8 mouse cellular contexts compared by ENCODE assay signal in the genomic region with DNA sequence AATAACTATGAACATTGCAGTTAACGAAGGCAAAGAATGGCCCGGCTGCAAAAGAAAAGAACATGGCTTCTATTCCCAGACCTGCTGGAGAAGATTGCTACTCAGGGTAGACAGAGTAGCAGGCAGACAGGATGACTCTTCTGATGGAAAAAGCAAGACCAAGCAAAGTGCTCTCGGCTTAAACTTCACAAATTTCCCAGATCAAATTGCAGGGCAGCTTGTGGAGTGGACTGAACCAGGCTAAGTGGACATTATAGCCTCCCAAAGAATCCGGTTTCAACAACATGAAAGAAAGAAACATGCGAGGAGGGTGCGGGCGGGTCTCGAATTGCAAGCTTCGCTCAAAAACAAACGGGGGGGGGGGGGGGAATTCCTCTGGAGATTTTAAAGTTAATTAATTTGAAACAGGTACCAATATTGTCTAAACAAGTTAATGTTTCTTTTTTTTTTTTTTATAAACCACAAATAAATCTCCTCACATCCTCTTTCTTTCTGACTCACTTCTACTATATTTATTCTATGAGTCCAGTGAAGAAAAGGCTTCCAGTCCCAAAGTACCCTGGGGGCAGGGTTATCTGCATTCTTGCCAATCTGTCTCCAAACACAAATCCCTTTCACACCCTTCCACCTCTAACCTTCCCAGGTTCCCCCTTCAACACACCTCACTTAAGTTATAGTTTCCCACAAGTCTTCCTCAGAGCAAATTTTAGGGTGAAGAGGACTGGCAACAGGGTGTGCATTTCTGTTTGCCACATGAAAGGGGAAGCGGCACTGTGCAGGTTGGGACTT. TPM values are rescaled to one million over a fixed set of nuclear protein-coding genes. Genes with fewer than 3 reads are reported as not detected.
DNase-seq lines count a peak whose midpoint lies in the region; ATAC-seq lines count a peak whose summit lies in the region.

No protein-coding gene starts in this region.

- ATAC-seq in heart, embryonic 11.5 days (replicated peaks; ENCODE audit: insufficient number of reproducible peaks, low FRiP score, low TSS enrichment), result no peak
- no peak for ATAC-seq in forebrain, embryonic 13.5 days
- no peak for ATAC-seq in liver, embryonic 16.5 days (ENCODE audit: low read depth)

- DNase-seq in heart, adult 8-10 months (ENCODE audit: low spot score), result no peak
- DNase-seq in B cell, adult 2 months, result peak; percentile 58 to 59
- DNase-seq in adrenal gland, postnatal 36 days, result no peak
- DNase-seq in thymus, postnatal 10 days (ENCODE audit: low spot score in 2 of 2), result no peak
- DNase-seq in layer of hippocampus, adult 9-11 months, result no peak

- H3K9me3 ChIP-seq in heart, embryonic 11.5 days (replicated peaks; ENCODE audit: control insufficient read depth, low read length), result no peaks in the 10 kb centered on the region
- H3K9me3 ChIP-seq in forebrain, embryonic 13.5 days (replicated peaks), result no peaks in the 10 kb centered on the region
- no peaks in the 10 kb centered on the region for H3K9me3 ChIP-seq in liver, embryonic 16.5 days (replicated peaks; ENCODE audit: control insufficient read depth, low read length)

- H3K4me3 ChIP-seq in heart, embryonic 11.5 days (ENCODE audit: low read depth, low read length), result peak overlapping the region; percentile 89
- peak overlapping the region; percentile 83 for H3K4me3 ChIP-seq in forebrain, embryonic 13.5 days
- no peak overlapping the region for H3K4me3 ChIP-seq in liver, embryonic 16.5 days (ENCODE audit: low read depth, low read length)

- H3K9ac ChIP-seq in heart, embryonic 11.5 days (ENCODE audit: low read depth, low read length), result peak overlapping the region; percentile 64; the same call in 1 of the 2 replicates
- peak overlapping the region; percentile 46 for H3K9ac ChIP-seq in forebrain, embryonic 13.5 days
- no peak overlapping the region for H3K9ac ChIP-seq in liver, embryonic 16.5 days (ENCODE audit: low read depth, low read length)

- H3K27ac ChIP-seq in heart, embryonic 11.5 days (ENCODE audit: low read depth, low read length), result no peak overlapping the region
- H3K27ac ChIP-seq in forebrain, embryonic 13.5 days, result no peak overlapping the region
- H3K27ac ChIP-seq in liver, embryonic 16.5 days (ENCODE audit: low read length), result no peak overlapping the region

- no peaks in the 10 kb centered on the region for H3K27me3 ChIP-seq in heart, embryonic 11.5 days (ENCODE audit: control insufficient read depth, insufficient read depth, low read length)
- peaks cover 12% of the 10 kb centered on the region for H3K27me3 ChIP-seq in forebrain, embryonic 13.5 days
- no peaks in the 10 kb centered on the region for H3K27me3 ChIP-seq in liver, embryonic 16.5 days (ENCODE audit: control insufficient read depth, insufficient read depth, low read depth, low read length)

- WGBS in heart, embryonic 11.5 days (ENCODE audit: insufficient replicate concordance), result 26% methylated on average over 11 of the region's 11 CpGs
- 8% methylated on average over 11 of the region's 11 CpGs for WGBS in forebrain, embryonic 13.5 days
- 59% methylated on average over 11 of the region's 11 CpGs for WGBS in liver, embryonic 16.5 days (ENCODE audit: insufficient replicate concordance)

- peak overlapping the region; percentile 72 for H3K4me2 ChIP-seq in heart, embryonic 11.5 days
- peak overlapping the region; percentile 77 for H3K4me2 ChIP-seq in forebrain, embryonic 13.5 days
- peak overlapping the region; percentile 10 for H3K4me2 ChIP-seq in liver, embryonic 16.5 days (ENCODE audit: low read depth, low read length)

- 0 out of 2 replicates have a peak, but pooled peaks cover 2% of the 10 kb centered on the region for H3K36me3 ChIP-seq in heart, embryonic 11.5 days (ENCODE audit: control insufficient read depth, insufficient read depth, low read length)
- peaks cover 9% of the 10 kb centered on the region for H3K36me3 ChIP-seq in forebrain, embryonic 13.5 days (ENCODE audit: poor library complexity, severe bottlenecking)
- peaks cover 5% of the 10 kb centered on the region; the same call in 1 of the 2 replicates for H3K36me3 ChIP-seq in liver, embryonic 16.5 days (ENCODE audit: control insufficient read depth, insufficient read depth)

- H3K4me1 ChIP-seq in heart, embryonic 11.5 days (ENCODE audit: control insufficient read depth, insufficient read depth, low read length), result peaks cover 47% of the 10 kb centered on the region
- peaks cover 50% of the 10 kb centered on the region for H3K4me1 ChIP-seq in forebrain, embryonic 13.5 days
- peaks cover 50% of the 10 kb centered on the region for H3K4me1 ChIP-seq in liver, embryonic 16.5 days (ENCODE audit: control insufficient read depth, low read depth, low read length)

RNA-seq across cellular contexts. Expression of a gene that starts 1.8 kb away (rescaled TPM):
- 28.0 and 31.7 TPM in 2 replicates for polyA plus RNA-seq in heart, embryonic 11.5 days (2014; fragmentation: Nextera tagmentation; extraction: Ambion mirVana)
- total RNA-seq in heart, adult 8-10 months (2022), result 1 to 10 TPM; 2.9 to 5.4 (median 3.4) TPM
- 12.3 and 12.8 TPM in 2 replicates for polyA plus RNA-seq in forebrain, embryonic 13.5 days (2015; fragmentation: Nextera tagmentation; extraction: Ambion mirVana)
- 8.8 and 11.0 TPM in 2 replicates for polyA plus RNA-seq in liver, embryonic 16.5 days (2015; fragmentation: Nextera tagmentation; extraction: Ambion mirVana)
- total RNA-seq in adrenal gland, postnatal 36 days (2021), result 1 to 10 TPM; 3.8 to 6.7 TPM

Comparison
In these comparisons a context has a peak if more than half of its experiments do, and no peak if none do; other contexts are left out.
1. H3K4me2 ChIP-seq: peak in every context shown above with its lines; median percentile 77 in forebrain, embryonic 13.5 days; 72 in heart, embryonic 11.5 days; 10 in liver, embryonic 16.5 days.
2. DNase-seq: peak in B cell, adult 2 months (2 of 2); none in heart, adult 8-10 months (single experiment), adrenal gland, postnatal 36 days (0 of 2), thymus, postnatal 10 days (0 of 2) and layer of hippocampus, adult 9-11 months (single experiment).